Comparison of ENCODE assay signal across 27 mouse cellular contexts in genomic region chr8:45117588-45117987, GRCm38 (mm10). TPM values are rescaled to one million over a fixed set of nuclear protein-coding genes. Genes with fewer than 3 reads are reported as not detected.
DNase-seq lines count a peak whose midpoint lies in the region; ATAC-seq and TF ChIP-seq lines count a peak whose summit lies in the region.
"Had no signal": no experiment of that assay in that cellular context is flagged by ENCODE, and none has a peak within 500 bp of the region (broad histone marks: within the 10 kb centered on the region; RNA-seq: fewer than 3 reads in every experiment).

No protein-coding gene starts in this region.

- WGBS in forebrain, postnatal 0 days, result 62% methylated on average over 3 of the region's 3 CpGs
- WGBS in forebrain, embryonic 15.5 days, result 71% methylated on average over 3 of the region's 3 CpGs
- WGBS in midbrain, postnatal 0 days, result 71% methylated on average over 3 of the region's 3 CpGs

- H3K4me3 ChIP-seq in forebrain, postnatal 0 days (ENCODE audit: low read depth, low read length), result no peak overlapping the region
- H3K4me3 ChIP-seq in forebrain, embryonic 15.5 days, result no peak overlapping the region
- H3K4me3 ChIP-seq in midbrain, postnatal 0 days (ENCODE audit: low read depth, low read length), result no peak overlapping the region
- H3K4me3 ChIP-seq: embryonic facial prominence, embryonic 13.5 days; embryonic facial prominence, embryonic 15.5 days; erythroblast, embryonic 14.5 days; forebrain, embryonic 10.5 days; forebrain, embryonic 13.5 days had no signal

- no peaks in the 10 kb centered on the region for H3K9me3 ChIP-seq in forebrain, postnatal 0 days (ENCODE audit: low read length)
- H3K9me3 ChIP-seq in forebrain, embryonic 15.5 days, result no peaks in the 10 kb centered on the region
- H3K9me3 ChIP-seq in midbrain, postnatal 0 days (ENCODE audit: low read length), result no peaks in the 10 kb centered on the region
- H3K9me3 ChIP-seq: embryonic facial prominence, embryonic 13.5 days; embryonic facial prominence, embryonic 15.5 days; forebrain, embryonic 10.5 days; forebrain, embryonic 13.5 days had no signal

- no peak for TF ChIP-seq POLR2A in brain, embryonic 14.5 days (IDR thresholded peaks at IDR 0.05; ENCODE audit: borderline replicate concordance, extremely low read depth, insufficient read depth, insufficient read length, poor library complexity, severe bottlenecking)

- TF ChIP-seq CTCF in forebrain, postnatal 0 days (IDR thresholded peaks at IDR 0.05; ENCODE audit: low read depth), result no peak
- TF ChIP-seq CTCF in brain, embryonic 14.5 days (IDR thresholded peaks at IDR 0.05; ENCODE audit: borderline replicate concordance, extremely low read depth, insufficient read depth, insufficient read length), result no peak
- no peak for TF ChIP-seq CTCF in midbrain, postnatal 0 days (IDR thresholded peaks at IDR 0.05)

- no peaks in the 10 kb centered on the region for H3K36me3 ChIP-seq in forebrain, postnatal 0 days (ENCODE audit: insufficient read depth)
- no peaks in the 10 kb centered on the region for H3K36me3 ChIP-seq in forebrain, embryonic 15.5 days
- H3K36me3 ChIP-seq in midbrain, postnatal 0 days (ENCODE audit: insufficient read depth, low read length), result no peaks in the 10 kb centered on the region
- H3K36me3 ChIP-seq: embryonic facial prominence, embryonic 13.5 days; embryonic facial prominence, embryonic 15.5 days; forebrain, embryonic 10.5 days had no signal

- no peak overlapping the region for H3K9ac ChIP-seq in forebrain, postnatal 0 days
- H3K9ac ChIP-seq in forebrain, embryonic 15.5 days (replicated peaks), result no peak overlapping the region
- no peak overlapping the region for H3K9ac ChIP-seq in midbrain, postnatal 0 days (replicated peaks; ENCODE audit: low read length, poor library complexity, severe bottlenecking)
- H3K9ac ChIP-seq: embryonic facial prominence, embryonic 13.5 days; embryonic facial prominence, embryonic 15.5 days; forebrain, embryonic 13.5 days had no signal

- H3K27me3 ChIP-seq in forebrain, postnatal 0 days (ENCODE audit: insufficient read depth, low read length), result no peaks in the 10 kb centered on the region
- no peaks in the 10 kb centered on the region for H3K27me3 ChIP-seq in forebrain, embryonic 15.5 days
- H3K27me3 ChIP-seq in midbrain, postnatal 0 days (ENCODE audit: insufficient read depth, low read length), result no peaks in the 10 kb centered on the region
- H3K27me3 ChIP-seq: embryonic facial prominence, embryonic 13.5 days; embryonic facial prominence, embryonic 15.5 days; forebrain, embryonic 13.5 days had no signal

- H3K27ac ChIP-seq in forebrain, postnatal 0 days (ENCODE audit: low read depth, low read length), result no peak overlapping the region
- H3K27ac ChIP-seq in forebrain, embryonic 15.5 days (replicated peaks), result no peak overlapping the region
- no peak overlapping the region for H3K27ac ChIP-seq in midbrain, postnatal 0 days (ENCODE audit: low read depth, low read length)
- H3K27ac ChIP-seq: embryonic facial prominence, embryonic 13.5 days; embryonic facial prominence, embryonic 15.5 days; forebrain, embryonic 10.5 days; forebrain, embryonic 13.5 days had no signal

- DNase-seq in forebrain, postnatal 0 days, result peak; percentile 20
- DNase-seq in layer of hippocampus, adult 9-11 months, result peak; percentile 23
- DNase-seq in layer of hippocampus, adult 9-10 months (ENCODE audit: low spot score), result no peak
- peak; percentile 63 for DNase-seq in brain, adult 2 months (ENCODE audit: low read depth, low spot score)
- peak; percentile 24 for DNase-seq in brain, embryonic 14.5 days (ENCODE audit: low read depth)
- no peak for DNase-seq in urinary bladder, postnatal 25 days (ENCODE audit: low spot score)
- no peak for DNase-seq in midbrain, postnatal 0 days (ENCODE audit: low spot score)
- DNase-seq: adrenal gland, adult 2 months; adrenal gland, postnatal 10 days; adrenal gland, postnatal 25 days; cerebellum, adult 11 months; cerebellum, adult 18-20 months; cerebellum, adult 8-10 months; cerebellum, adult 9-11 months; cerebellum, postnatal 14 days; cerebellum, postnatal 36 days; embryo, embryonic 11 days had no signal

- no peak overlapping the region for H3K4me2 ChIP-seq in forebrain, postnatal 0 days (ENCODE audit: low read depth)
- no peak overlapping the region for H3K4me2 ChIP-seq in forebrain, embryonic 15.5 days (replicated peaks)
- no peak overlapping the region for H3K4me2 ChIP-seq in midbrain, postnatal 0 days (ENCODE audit: low read depth, low read length, poor library complexity, severe bottlenecking)
- H3K4me2 ChIP-seq: embryonic facial prominence, embryonic 13.5 days; embryonic facial prominence, embryonic 15.5 days; forebrain, embryonic 13.5 days had no signal

- H3K4me1 ChIP-seq in forebrain, postnatal 0 days (ENCODE audit: insufficient read depth), result no peaks in the 10 kb centered on the region
- H3K4me1 ChIP-seq in forebrain, embryonic 15.5 days, result no peaks in the 10 kb centered on the region
- H3K4me1 ChIP-seq in midbrain, postnatal 0 days (ENCODE audit: insufficient read depth, low read length), result no peaks in the 10 kb centered on the region
- H3K4me1 ChIP-seq: embryonic facial prominence, embryonic 13.5 days; embryonic facial prominence, embryonic 15.5 days; forebrain, embryonic 10.5 days; forebrain, embryonic 13.5 days had no signal

- peak; percentile 63; the same call in 1 of the 2 replicates for ATAC-seq in forebrain, postnatal 0 days
- no peak for ATAC-seq in forebrain, embryonic 15.5 days (replicated peaks)
- ATAC-seq in midbrain, postnatal 0 days (ENCODE audit: low FRiP score), result no peak
- ATAC-seq: forebrain, embryonic 13.5 days had no signal

RNA-seq across cellular contexts. Expression of gene Mtnr1a, which starts 48.7 kb away (rescaled TPM):
- total RNA-seq in forebrain, postnatal 0 days (2014; rRNA removed), result 0.38 TPM in 1 of 2 replicates, not detected in the other
- polyA plus RNA-seq in forebrain, postnatal 0 days (2015; fragmentation: Nextera tagmentation; extraction: Ambion mirVana), result 0.18 and 0.19 TPM in 2 replicates
- polyA plus RNA-seq in forebrain, embryonic 15.5 days (2015; fragmentation: Nextera tagmentation; extraction: Ambion mirVana), result 0.15 TPM in 1 of 2 replicates, not detected in the other
- 0.34 and 0.41 TPM in 2 replicates for polyA plus RNA-seq in brain, embryonic 14.5 days (2012; rRNA removed)
- total RNA-seq in midbrain, postnatal 0 days (2014; rRNA removed), result 0.52 and 0.77 TPM in 2 replicates
- 0.10 and 0.49 TPM in 2 replicates for polyA plus RNA-seq in midbrain, postnatal 0 days (2015; fragmentation: Nextera tagmentation; extraction: Ambion mirVana)
- total RNA-seq: adrenal gland, adult 2 months; adrenal gland, postnatal 25 days; common myeloid progenitor, adult 5-6 weeks; MEL had no signal
- polyA plus RNA-seq: adrenal gland, adult 2 months; C2C12; embryonic facial prominence, embryonic 11.5 days; embryonic facial prominence, embryonic 13.5 days; embryonic facial prominence, embryonic 15.5 days; erythroblast, embryonic 14.5 days had no signal

Comparison
In these comparisons a context has a peak if more than half of its experiments do, and no peak if none do; other contexts are left out.
1. DNase-seq: peak in forebrain, postnatal 0 days (single experiment), layer of hippocampus, adult 9-11 months (single experiment), brain, adult 2 months (single experiment) and brain, embryonic 14.5 days (single experiment); none in layer of hippocampus, adult 9-10 months (single experiment), urinary bladder, postnatal 25 days (single experiment) and midbrain, postnatal 0 days (single experiment).